Mouse (Mus musculus) naive thymus-derived CD4-positive, alpha-beta T cell, adult 2 months (primary cell): ENCODE measurements around the gene Adap2.
"Not testable (repeated sequence)": the region's sequence is repeated elsewhere in the genome, so short reads cannot be mapped to it uniquely, and the experiment has no call there.

Experiments used
- DNase-seq: peaks from one replicate; pipeline ENCODE4 v3.0.0-alpha.2; 2011; ENCODE audit warnings: low read depth

Adap2 gene

DNA sequence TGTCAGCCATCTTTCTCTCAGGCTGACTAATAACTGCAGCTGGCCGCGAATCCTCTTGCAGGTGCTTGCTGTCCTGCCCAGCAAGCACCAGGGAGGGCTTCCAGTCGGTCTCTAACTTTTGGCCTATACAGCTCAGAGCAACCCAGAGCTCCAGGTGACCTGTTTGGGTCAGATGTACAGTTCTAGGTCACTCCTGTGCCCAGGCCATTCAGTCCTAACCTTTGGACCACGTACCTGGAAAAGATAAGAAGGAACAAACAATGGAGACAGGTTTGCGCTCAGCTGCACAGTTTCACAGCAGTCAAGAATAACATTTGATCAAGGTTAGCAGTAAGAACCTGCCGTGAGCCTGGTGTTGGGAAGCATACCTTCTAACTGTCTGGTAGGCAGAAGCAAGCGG, 5.1 kb downstream of the Adap2 start:
- no peak for DNase-seq

DNA sequence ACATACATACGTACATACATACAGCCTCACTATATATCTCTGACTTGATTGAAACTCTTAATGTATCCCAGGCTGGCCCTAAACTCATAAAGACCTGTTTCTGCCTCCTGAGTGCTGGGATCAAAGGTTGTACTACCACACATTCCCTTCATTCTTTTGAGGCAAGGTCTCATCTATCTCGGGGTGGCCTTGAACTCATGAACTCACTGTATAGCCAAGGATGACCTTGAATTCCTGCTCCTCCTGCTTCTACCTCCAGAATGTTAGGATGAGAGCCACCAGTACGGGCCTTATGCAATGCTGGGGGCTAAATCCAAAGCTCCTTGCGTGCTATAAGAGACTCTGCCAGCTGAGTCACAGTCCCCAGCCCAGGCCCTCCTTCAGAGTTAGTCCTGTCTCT, 7.1 kb downstream of the Adap2 start:
- DNase-seq, result no peak

DNA sequence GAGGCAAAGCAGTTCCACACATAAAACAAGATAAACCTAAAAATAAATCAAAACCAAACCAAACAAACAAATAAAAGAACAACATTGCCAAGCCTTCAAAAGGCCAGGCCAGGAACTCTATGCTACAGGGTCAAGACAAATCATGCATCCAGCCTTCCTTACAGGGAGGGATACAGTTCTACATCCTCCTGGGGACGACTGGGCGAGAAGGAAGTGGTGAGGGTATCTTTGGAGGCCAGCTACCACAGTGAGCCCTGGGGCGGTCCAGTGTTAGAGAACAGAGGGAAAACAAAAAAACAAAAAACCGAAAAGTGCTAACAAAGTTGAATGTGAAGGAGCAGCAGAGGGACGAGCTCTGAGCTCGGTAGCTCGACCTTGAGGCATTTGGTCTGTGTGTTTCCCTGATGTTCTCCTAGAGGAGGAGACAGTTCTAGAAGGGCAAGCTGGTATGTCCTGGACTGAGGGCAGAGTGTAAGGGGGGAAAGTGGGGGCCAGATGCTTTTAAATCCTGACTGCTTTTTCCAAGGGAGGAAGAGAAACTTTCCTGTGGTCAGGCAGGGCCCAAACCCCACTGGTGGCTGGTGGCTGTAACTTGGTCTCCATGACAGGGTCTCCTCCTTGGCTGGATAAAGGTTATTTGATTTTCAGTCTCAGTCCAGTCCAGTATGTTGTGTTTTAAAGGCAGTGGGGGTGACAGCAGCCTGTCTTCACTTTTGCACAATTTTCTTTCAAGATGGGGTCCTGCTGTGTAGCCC, 9.6 kb downstream of the Adap2 start:
- no peak for DNase-seq

DNA sequence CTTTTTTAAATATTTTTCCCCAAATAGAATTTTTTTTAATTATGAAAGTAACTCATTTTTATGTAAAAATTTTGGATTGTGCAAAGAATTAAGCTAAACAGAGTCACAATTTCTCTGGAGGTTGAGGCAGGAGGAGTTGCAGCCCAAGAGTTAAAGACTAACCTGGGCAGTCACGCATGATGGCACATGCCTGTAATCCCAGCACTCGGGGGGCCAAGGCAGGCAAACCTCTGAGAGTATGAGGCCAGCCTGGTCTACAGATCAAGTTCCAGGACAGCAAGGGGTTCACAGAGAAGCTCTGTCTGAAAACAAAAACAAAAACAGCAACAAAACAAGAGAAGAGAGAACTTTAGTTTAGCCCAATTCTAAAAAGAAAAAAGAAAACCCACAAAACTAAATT, 10.3 kb downstream of the Adap2 start:
- DNase-seq, result no peak

DNA sequence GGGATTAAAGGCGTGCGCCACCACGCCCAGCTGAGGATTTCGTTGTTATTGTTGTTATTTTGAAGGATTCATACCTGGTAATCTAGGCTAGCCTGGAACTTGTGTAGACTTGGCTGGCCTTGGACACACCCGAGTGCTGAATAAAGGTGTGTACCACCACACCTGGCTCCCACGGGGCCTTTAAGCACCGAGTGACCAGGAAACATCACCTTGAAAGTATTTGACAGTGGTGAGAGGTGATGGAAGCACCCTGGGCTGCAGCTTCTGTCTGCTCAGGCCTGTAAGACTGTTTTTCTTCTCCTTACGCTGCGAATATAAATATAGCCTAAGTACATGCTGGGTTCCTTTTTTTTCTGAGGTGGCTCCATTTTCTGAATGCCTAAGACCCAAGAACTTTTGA, 14.2 kb downstream of the Adap2 start:
- DNase-seq, result no peak

DNA sequence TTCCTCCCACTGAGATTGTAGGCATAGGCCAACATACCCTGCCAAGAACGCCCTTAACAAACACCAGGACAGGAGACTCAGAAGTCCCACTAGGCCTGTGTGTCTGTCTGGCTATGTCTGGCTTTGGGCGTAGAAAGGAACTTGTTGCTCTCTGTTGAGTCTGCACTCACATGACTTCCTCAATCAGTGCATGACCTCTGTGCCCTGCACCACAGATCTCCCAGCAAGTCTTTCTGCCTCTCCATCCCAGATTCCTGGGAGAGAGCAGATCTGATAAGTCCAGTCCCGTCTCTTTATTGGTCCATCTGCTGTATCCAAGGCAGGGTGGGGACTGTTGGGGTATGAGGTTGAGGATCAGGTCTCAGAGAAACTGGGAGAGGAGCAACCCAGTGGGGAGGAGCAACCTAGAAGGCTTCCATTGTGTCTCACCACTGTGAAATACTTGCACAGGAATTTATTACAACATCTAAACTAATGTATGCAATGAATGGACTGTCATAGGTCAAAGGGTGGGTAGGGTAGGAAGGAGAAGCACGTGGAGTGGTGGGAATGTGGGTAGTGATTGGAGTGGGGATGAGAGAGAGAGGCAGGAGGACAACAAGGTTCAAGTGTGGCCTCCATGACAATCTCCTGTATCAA, 14.8 kb downstream of the Adap2 start:
- no peak for DNase-seq

DNA sequence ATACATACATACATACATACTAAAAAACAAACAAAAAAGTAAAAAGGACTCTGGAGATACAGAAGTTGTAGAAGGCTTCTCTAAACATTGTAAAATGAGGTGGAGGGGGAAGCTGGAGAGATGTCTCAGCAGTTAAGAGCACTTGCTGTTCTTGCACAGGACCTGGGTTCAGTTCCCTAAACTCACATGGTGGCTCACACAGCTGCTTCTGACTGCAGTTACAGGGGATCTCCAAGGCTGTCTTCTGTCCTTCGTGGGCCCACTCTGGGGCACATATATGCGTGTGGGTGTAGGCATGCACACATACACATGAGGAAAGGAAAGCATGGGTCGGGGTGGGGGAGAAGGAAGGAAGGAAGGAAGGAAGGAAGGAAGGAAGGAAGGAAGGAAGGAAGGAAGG, 15.7 kb downstream of the Adap2 start:
- DNase-seq, result no peak

DNA sequence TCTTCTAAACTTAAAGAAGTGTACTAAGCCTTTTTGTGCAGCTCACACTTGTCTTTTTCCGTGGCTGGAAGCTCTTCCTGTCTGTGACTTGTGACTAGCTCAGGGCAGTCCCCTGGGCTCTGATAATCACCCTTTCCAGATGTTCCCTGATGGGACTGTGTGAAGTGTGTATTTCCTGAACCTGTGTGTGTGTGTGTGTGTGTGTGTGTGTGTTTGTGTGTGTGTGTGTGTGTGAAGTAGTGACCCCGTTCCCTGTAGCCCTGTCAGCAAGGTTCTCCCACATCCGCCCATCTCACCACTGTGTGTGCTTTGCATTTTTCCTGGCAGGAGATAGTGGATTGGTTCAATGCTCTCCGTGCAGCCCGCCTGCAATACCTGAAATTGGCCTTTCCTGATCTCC, 16.4 kb downstream of the Adap2 start:
- no peak for DNase-seq

DNA sequence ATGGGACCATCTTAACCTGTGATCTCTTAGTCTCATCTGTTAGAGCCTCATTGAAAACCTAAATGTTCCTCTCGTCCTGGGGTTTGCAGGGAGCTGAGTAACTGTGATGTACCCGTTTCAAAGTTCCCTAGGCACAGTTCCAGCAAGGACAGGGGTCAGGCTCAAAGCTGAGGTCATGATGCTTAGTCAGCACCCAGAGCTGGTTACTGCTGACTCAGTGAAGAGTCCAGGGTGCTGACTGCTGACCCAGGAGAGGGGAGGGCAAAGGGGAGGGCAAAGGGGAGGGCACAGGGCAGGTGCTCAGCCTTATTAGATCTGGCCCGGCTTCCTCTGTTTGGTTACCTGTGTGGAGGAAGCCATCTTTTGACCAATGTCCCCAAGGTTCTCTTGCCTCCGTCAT, 18.0 kb downstream of the Adap2 start:
- DNase-seq, result no peak

DNA sequence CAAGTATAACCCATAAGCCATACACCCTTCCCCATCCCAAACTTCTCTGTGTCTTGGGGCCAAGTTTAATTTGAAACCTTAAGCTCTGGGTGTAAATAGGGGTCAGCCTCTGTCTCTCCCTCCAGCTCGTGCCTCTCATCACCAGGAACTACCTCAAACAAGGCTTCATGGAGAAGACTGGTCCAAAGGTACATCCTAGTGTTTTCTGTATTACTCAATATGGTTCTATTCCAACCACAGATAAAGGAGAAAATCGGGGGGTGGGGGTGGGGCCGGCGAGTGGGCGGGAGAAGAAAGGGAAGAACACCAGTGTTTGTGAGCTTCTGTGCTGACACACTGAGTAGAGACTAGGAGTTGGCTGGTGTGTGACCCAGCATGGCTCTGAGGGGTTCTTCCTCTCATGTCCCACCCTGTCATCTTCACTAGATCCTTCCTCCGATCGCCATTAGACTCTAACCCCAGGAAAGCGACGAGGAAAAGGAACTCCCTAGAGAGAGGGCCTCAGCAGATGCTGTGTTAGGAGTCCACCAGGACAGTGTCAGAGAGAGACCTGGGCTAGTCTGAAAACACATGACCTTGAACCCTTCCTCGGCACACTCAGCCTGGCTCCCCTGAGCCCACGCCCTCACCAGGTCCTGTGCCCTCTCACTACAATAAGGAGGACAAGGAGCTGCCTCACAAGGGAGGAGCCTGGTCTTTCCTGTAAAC, 20.2 kb downstream of the Adap2 start:
- no peak for DNase-seq

DNA sequence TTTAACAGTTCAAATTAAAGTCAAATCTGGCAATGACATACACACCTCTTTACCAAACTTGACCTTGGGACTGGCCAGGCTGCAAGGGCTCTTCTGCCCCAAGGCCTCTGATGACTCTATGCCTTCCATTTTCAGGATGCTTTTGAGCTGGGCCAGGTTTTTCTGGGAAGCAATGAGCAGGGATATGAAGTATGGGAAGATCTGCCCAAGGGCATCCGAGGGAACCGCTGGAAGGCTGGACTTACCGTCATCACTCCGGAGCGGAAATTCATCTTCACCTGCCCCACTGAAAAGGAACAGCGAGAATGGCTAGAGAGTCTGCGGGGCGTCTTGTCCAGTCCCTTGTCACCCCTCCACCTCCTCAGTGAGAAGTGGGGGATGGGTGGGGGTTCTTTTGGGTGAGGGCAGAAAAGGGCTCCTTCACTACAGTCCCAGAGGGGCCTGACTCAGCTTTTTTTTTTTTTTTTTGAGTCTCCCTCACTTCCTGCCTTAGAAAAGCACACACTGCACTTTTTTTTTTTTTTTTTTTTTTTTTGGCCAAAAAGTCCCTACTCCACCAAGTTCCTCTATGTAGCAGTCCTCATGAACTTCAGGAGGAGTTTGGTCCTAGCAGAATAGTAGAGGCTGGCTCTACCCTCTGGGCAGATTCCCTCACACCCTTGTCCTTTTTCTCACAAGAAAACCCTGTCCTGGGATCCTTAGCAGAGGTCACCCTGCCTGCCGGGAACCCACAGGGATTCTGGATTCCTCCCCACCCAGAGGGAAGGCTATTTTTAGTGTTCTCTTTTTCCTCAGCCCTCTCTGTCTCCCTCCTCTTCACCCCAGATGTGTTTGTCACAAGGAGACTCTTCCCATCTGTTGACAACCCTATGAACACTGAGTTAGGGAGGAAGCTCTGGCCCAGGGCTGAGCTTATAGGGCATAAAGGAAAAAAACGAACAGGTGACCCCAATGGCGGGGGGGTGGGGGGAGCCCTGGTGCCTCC, 23.3 kb downstream of the Adap2 start:
- no peak for DNase-seq

DNA sequence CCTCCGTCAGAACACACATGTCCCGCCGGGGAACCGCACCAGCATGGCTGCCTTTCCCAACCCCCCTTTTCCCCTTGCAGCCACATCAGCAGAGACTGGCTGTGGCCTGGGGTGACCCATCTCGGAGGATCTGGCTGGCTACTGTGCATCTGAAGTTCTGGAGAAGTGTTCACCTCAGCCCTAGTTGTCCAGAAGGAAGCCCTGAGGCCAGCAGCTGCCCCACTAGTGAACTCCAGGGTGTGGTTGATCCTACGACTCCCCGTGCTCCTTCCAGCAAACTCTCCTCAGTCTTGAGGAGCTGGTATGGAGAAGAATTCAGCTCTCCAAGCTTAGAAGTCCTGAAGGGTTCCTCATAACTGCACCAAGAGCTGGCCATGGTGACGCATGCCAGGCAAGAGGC, 24.4 kb downstream of the Adap2 start:
- no peak for DNase-seq

DNA sequence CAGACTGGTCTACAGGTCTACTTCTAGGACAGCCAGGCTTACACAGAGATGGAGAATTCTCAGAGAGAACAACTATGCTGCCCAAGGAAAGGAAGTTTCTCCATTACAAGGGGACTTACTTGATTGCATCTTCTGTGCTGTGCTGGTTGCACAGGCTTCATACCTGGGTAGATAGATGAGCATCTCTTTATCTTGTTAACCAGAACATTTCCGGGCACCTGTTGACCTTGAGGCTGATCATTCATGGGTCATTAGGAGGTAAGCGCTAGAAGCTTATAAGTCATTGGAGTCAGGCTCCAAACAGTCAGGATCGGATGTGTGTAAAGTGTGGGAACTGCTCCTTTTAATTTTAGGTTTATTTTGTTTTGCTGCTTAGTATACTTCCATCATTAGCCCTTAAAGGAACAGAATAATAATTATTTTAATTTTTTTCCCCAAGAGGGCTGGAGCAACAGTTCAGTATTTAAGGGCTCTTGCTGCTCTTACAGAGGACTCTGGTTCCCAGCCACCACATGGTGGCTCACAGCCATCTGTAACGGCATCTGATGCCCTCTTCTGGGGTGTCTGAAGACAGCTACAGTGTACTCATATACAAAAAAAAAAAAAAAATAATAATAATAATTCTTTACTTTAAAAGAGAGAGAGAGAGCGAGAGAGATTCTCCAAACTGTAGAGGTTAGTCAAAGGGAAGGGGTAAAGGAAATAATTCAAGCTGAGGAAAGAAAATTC, 27.3 kb downstream of the Adap2 start:
- DNase-seq, result no peak

DNA sequence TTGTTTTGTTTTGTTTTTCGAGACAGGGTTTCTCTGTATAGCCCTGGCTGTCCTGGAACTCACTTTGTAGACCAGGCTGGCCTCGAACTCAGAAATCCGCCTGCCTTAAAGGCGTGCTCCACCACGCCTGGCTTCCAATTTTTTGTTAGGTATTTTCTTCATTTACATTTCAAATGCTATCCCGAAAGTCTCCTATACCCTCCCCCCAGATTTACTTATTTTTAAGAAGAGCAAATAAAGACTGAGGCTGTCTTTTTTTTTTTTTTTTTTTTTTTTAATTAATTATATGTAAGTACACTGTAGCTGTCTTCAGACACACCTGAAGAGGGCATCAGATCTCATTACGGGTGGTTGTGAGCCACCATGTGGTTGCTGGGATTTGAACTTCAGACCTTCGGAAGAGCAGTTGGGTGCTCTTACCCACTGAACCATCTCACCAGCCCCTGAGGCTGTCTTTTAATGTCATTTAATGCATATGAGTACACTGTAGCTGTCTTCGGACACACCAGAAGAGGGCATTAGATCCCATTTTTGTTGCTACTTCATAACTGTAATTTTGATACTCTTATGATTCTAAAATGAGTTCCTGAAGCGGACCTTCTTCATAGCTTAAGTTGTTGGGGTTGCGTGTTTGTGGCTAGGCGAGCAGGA, 29.3 kb downstream of the Adap2 start:
- DNase-seq, result not testable (repeated sequence)

DNA sequence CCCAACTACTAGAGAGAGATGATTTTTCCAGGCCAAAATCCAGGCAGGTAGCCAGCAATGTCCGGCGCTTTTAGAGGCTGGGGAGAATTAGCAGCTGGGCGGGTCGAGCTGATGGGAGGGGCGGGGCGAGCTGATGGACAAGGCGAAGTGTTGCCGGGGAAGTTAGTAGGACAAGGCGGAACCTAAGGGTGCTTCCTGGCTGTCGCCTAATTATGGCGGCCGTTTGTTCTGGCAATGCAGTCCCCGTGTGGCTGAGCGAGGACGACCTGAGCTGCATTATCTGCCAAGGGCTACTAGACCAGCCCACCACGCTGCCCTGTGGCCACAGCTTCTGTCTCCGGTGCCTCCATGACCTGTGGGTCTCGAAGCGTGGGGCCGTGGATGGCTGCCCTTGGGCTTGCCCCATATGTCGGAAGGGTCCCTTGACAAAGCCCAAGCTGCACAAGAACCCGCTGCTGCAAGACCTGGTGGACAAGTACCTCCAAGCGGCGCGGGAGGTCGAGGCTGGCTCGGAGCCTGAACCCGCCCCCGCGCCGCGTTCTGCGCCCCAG, 29.9 kb downstream of the Adap2 start, which contains the start of gene Rnf135:
Rnf135 (plus strand) TSS at position 147 of the 551 bp plus-strand sequence.
- peak; percentile 71 for DNase-seq

DNA sequence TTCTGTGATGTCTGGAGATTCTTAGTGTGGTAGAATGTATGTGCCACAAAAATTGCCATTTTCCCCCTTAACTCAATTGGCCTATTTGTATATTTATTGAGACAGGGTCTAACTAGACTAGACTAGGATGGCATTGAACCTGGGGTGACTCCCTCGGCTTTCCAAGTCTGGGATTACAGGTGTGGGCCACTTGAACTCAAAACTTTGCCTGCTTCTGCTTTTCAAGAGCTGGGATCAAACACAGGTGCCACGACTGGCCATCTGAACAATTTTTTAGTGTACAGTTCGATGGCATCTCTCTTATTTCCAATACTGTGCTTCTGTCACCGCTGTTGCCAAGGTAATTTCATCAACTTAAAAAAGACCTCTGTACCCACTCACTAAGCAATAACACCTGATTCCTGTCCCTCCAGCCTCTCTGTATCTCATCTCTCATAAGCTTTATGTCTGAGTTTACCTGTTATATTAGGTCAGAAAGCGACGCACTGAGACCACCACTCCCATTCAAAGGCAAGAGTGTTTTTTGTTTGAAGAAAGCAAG, 30.7 kb downstream of the Adap2 start:
- peak; percentile 25 for DNase-seq

DNA sequence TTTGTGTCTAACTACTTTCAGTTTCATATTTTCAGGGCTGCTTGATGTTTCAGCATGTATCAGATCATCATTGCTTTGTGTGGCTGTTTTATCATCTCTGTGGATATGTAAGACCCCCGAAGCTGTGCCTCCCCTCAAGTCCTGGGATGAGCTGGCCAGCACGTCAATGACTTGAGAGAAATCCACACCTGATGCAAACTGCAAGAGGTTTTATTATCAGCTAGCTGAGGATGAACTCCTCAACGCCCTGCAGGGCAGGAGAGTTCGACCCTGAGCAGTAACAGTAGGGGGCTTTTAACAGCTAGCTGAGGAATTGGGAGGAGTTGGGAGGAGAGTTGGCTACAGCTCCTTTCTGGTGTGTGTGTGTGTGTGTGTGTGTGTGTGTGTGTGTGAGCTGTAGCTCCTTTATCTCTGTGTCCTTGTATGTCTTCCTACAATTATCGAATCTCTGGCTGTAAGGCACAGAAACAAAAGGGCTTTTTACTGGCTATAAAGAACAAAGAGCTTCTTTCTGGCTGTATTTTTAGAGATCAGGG, 31.6 kb downstream of the Adap2 start:
- DNase-seq, result peak; percentile 14

DNA sequence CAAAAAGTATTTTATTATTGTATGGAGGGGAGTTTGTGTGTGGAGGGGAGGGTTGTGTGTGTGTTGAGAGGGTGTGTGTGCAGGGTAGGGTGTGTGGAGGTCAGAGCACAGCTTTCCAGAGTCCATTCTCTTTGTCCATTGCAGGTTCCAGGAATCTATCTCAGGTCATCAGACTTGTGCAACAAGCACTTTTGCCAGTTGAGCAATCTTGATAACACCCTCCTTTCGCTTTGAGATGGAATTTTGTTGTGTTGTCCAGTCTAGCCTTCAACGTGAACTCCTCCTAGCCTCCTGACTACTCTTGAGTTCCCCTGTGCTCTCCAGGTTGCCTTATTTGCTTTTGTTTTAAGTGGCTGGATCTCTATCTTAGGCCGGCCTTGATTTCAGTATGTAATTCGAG, 36.4 kb downstream of the Adap2 start:
- no peak for DNase-seq

DNA sequence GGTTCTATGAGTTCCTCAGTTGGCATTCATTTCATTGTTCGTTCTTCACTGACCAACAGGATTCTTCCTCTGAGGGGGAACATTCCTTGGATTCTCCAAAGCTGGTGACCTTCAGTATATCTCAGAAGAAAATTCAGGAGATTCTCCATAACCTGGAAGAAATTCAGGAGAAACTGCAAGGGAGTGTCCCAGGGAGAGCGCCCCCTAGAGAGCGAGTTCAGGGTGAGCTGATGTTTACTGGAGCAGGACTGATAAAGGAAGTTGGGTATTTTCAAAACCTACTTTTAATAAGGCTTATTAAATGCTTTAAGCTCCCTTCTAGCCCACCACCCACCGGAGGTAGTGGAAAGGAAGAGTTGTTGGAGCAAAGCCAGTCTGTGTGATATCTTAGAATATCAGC, 39.9 kb downstream of the Adap2 start:
- DNase-seq, result no peak

DNA sequence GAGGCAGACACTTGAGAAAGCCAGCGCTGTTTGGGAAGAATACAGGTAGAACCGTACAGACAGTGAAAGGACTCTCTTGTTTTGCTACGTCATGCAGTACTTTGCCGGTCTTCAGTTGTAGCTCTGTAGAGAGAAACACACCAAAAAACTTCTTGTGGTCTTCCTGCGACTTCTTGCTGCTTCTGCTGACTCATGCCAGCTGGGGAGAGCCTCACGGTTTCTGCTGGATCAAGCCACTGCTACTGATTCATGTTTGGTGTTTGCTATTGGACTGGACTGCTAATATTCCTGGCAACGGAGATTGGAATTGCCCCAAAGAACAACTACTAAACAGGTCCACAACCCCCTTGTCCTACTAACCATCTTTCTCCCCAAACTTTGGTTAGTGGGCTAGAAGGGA, 42.4 kb downstream of the Adap2 start:
- DNase-seq, result no peak
